Mouse (Mus musculus) cortical plate, adult 2 months (tissue): ENCODE measurements around the gene G430095P16Rik.

Source experiments
- CTCF ChIP-seq: fragments of 200-500 bp; IDR thresholded peaks from 2 replicates; pipeline ENCODE4 v1.5.1; 2011; ENCODE audit warnings: mild to moderate bottlenecking, control low read depth, low read length; ENCODE audit not compliant: insufficient read depth; ENCODE audit errors: extremely low read depth
- POLR2A ChIP-seq: fragments of 200-500 bp; IDR thresholded peaks from 2 replicates; pipeline ENCODE4 v1.6.1; 2011; ENCODE audit warnings: mild to moderate bottlenecking, low read length, control low read depth; ENCODE audit not compliant: insufficient read depth; ENCODE audit errors: extremely low read depth

- TF ChIP-seq CTCF (no peak), POLR2A (no peak)
Measured at GRCm38 (mm10) chr8:84735597-84735996, 12.8 kb downstream of the G430095P16Rik start.
